Mouse (Mus musculus): ENCODE measurements at regions not wholly inside any gene's neighbourhood (a gene's known extent, or its start where the extent isn't known, plus 50 kb on each side); places are given as distances from the start of the nearest gene placed in this dataset.

DNA sequence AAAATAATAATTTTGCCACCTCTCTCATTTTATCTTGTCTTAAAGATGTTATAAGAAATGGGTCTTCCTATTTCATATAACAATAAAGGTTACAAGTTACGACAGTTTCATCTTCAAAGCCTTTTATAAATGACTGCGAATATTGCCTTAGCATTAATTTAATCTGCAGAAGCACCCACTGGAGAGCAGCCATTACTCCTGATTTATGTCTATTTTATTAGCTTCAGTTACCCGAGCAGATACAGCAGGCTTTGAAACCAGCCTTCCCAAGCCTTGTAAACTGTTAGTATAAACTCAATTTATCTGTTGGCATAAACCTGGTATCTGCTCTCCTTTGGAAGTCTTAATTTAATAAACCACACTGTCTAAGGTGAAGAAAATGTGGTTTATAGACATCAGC, 2851.6 kb upstream of the Gm6569 start:
- TF ChIP-seq POLR2AphosphoS2 (IDR thresholded peaks at IDR 0.05; ENCODE audit: low read depth, low read length), result no peak
- TF ChIP-seq BHLHE40 (IDR thresholded peaks at IDR 0.05; ENCODE audit: low read depth, low read length), result no peak
- TF ChIP-seq POLR2A (IDR thresholded peaks at IDR 0.05; ENCODE audit: low read depth, low read length), result no peak
- TF ChIP-seq CTCF (conservative IDR thresholded peaks at IDR 0.05 in 1 of 2, IDR thresholded peaks at IDR 0.05 in 1 of 2; ENCODE audit: low read depth in 2 of 2, low read length in 2 of 2), result no peak
